Mouse (Mus musculus) kidney, postnatal 0 days (tissue): ENCODE data around the gene Nkx2-5. TPM values are rescaled to one million over a fixed set of nuclear protein-coding genes. Genes with fewer than 3 reads are reported as not detected.

ENCODE experiments used
- ATAC-seq: fragments of 200-750 bp; cut with Nextera tagmentation; replicated peaks from 2 replicates; pipeline ENCODE4 v1.8.0; 2017; ENCODE audit warnings: low read depth, moderate number of reproducible peaks, moderate TSS enrichment, moderate library complexity; ENCODE audit not compliant: low FRiP score
- DNase-seq: peaks from one replicate; pipeline ENCODE4 v3.0.0-alpha.2; 2016; ENCODE audit warnings: low spot score
- H3K27ac ChIP-seq: fragments of 300-500 bp; sonication (generic); 2 replicates; pipeline ENCODE4 v1.5.1; 2014; ENCODE audit warnings: mild to moderate bottlenecking
- H3K27me3 ChIP-seq: fragments of 300-500 bp; sonication (generic); 2 replicates; pipeline ENCODE4 v1.6.1; 2014; ENCODE audit warnings: low read length, mixed read lengths; ENCODE audit not compliant: insufficient read depth
- H3K36me3 ChIP-seq: fragments of 300-500 bp; sonication (generic); 2 replicates; pipeline ENCODE4 v1.6.1; 2014; ENCODE audit warnings: low read length, mixed read lengths; ENCODE audit not compliant: insufficient read depth
- H3K4me1 ChIP-seq: fragments of 300-500 bp; sonication (generic); replicated peaks from 2 replicates; pipeline ENCODE4 v1.6.1; 2014; ENCODE audit warnings: antibody characterized with exemption, low read length, mixed read lengths; ENCODE audit not compliant: insufficient read depth
- H3K4me2 ChIP-seq: fragments of 300-500 bp; sonication (generic); 2 replicates; pipeline ENCODE4 v1.6.1; 2014; ENCODE audit warnings: mild to moderate bottlenecking, low read length, moderate library complexity, mixed read lengths
- H3K4me3 ChIP-seq: fragments of 300-500 bp; sonication (generic); replicated peaks from 2 replicates; pipeline ENCODE4 v1.5.1; 2014; ENCODE audit warnings: low read depth, low read length
- H3K9ac ChIP-seq: fragments of 300-500 bp; sonication (generic); 2 replicates; pipeline ENCODE4 v1.6.1; 2014; ENCODE audit warnings: low read depth, low read length
- H3K9me3 ChIP-seq: fragments of 300-500 bp; sonication (generic); replicated peaks from 2 replicates; pipeline ENCODE4 v1.6.1; 2016; ENCODE audit warnings: low read length, inconsistent platforms, mixed read lengths
- CTCF ChIP-seq: IDR thresholded peaks from 2 replicates; pipeline ENCODE4 v1.5.1; 2016; ENCODE audit warnings: antibody characterized with exemption, low read depth, mild to moderate bottlenecking, moderate library complexity
- WGBS: fragments of 180-500 bp; shearing (Covaris S2); extraction: QIAGEN DNeasy Blood & Tissue Kit; methylation state at CpG from one replicate; pipeline ENCODE4 v1.1.7; 2014; 5-methylcytosine and 5-hydroxymethylcytosine counted together
- polyA plus RNA-seq: library from polyadenylated mRNA; unstranded; fragments of >200 nt; fragmentation: Nextera tagmentation; extraction: Ambion mirVana; gene quantifications from 2 replicates; pipeline ENCODE4 v1.2.1, GENCODE M21; 2015

Nkx2-5 gene
- polyA plus RNA-seq, 1 experiment from 2014 or later, result not detected

GRCm38 (mm10) chr17:26884995-26885926 is 40.5 kb upstream of the Nkx2-5 start:
- H3K36me3 ChIP-seq, result no peaks in the 10 kb centered on the region
- no peaks in the 10 kb centered on the region for H3K9me3 ChIP-seq
- ATAC-seq (peak; percentile 60), DNase-seq (peak; percentile 89)
- peak overlapping the region; percentile 36 for H3K9ac ChIP-seq
- H3K4me3 ChIP-seq, result peak overlapping the region; percentile 27
- H3K27ac ChIP-seq, result no peak overlapping the region
- no peaks in the 10 kb centered on the region for H3K27me3 ChIP-seq
- WGBS, result 21% methylated on average over 25 of the region's 25 CpGs
- TF ChIP-seq CTCF, result peak; percentile 57
- peak overlapping the region; percentile 66 for H3K4me2 ChIP-seq
- H3K4me1 ChIP-seq, result no peaks in the 10 kb centered on the region

DNA sequence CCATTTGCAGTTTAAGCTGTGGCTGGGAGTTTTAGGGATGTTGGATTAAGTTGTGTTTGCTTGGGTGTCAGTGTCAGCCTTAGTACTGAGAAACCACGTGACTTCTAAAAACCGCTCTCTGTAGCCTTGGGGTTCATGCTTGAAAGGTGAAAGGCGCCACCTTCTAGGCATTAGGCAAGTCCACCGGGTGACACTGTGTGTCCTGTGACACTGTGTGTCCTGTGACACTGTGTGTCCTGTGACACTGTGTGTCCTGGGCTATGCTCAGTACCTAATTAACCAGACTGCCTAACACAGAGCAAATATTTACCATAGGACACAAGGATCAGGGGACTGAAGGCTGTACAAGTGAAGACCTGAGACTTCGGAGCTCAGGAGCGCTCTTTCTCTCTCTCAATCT is 38.8 kb upstream of the Nkx2-5 start:
- WGBS, result 69% methylated on average over 6 of the region's 6 CpGs
- H3K9ac ChIP-seq, result no peak overlapping the region
- H3K4me1 ChIP-seq, result no peaks in the 10 kb centered on the region
- no peak overlapping the region for H3K4me3 ChIP-seq
- H3K27me3 ChIP-seq, result no peaks in the 10 kb centered on the region
- H3K4me2 ChIP-seq, result no peak overlapping the region
- DNase-seq (no peak), ATAC-seq (no peak)
- no peaks in the 10 kb centered on the region for H3K9me3 ChIP-seq
- no peak for TF ChIP-seq CTCF
- no peaks in the 10 kb centered on the region for H3K36me3 ChIP-seq
- H3K27ac ChIP-seq, result no peak overlapping the region

- DNase-seq, result no peak
- Histone ChIP-seq H3K4me2 (no peak overlapping the region), H3K4me1 (no peaks in the 10 kb centered on the region), H3K4me3 (no peak overlapping the region), H3K36me3 (no peaks in the 10 kb centered on the region), H3K27me3 (no peaks in the 10 kb centered on the region), H3K27ac (no peak overlapping the region), H3K9me3 (no peaks in the 10 kb centered on the region), H3K9ac (no peak overlapping the region)
- TF ChIP-seq CTCF, result no peak
- 76% methylated on average over 1 of the region's 1 CpGs for WGBS
- ATAC-seq, result no peak
Observed at GRCm38 (mm10) chr17:26882706-26883105, 37.9 kb upstream of the Nkx2-5 start.

DNA sequence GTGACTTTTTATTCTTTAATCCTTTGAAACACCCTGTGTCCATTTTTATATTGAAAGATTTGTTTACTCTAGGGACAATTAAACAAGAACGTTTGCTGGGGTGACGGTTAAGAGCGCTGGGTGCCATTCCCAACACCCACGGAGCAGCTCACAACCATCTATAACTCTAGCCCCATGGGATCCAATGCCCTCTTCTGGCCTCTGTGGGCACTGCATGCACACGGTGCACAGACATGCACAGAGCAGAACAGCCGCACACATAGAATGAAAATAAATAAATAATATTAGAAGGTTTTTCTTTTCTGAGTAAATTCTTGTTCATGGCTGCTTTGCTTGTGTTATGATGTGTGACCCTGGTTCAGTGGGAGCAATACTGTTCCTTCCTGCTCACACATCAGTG is 34.4 kb upstream of the Nkx2-5 start:
- WGBS, result 92% methylated on average over 6 of the region's 6 CpGs

GRCm38 (mm10) chr17:26877927-26878326 is 33.1 kb upstream of the Nkx2-5 start:
- no peaks in the 10 kb centered on the region for H3K9me3 ChIP-seq
- H3K4me2 ChIP-seq, result no peak overlapping the region
- 83% methylated on average over 7 of the region's 7 CpGs for WGBS
- H3K36me3 ChIP-seq, result no peaks in the 10 kb centered on the region
- DNase-seq (no peak), ATAC-seq (no peak)
- no peaks in the 10 kb centered on the region for H3K4me1 ChIP-seq
- H3K27me3 ChIP-seq, result no peaks in the 10 kb centered on the region
- TF ChIP-seq CTCF, result no peak
- no peak overlapping the region for H3K4me3 ChIP-seq
- no peak overlapping the region for H3K27ac ChIP-seq
- no peak overlapping the region for H3K9ac ChIP-seq

More for the DNA sequence above, 34.4 kb upstream of the Nkx2-5 start:
- no peak for DNase-seq
- Histone ChIP-seq H3K9ac (no peak overlapping the region), H3K4me1 (no peaks in the 10 kb centered on the region), H3K36me3 (no peaks in the 10 kb centered on the region), H3K27ac (no peak overlapping the region), H3K27me3 (no peaks in the 10 kb centered on the region), H3K9me3 (no peaks in the 10 kb centered on the region), H3K4me2 (no peak overlapping the region), H3K4me3 (no peak overlapping the region)
- TF ChIP-seq CTCF, result peak; percentile 26; the same call in 1 of the 2 replicates
- no peak for ATAC-seq

DNA sequence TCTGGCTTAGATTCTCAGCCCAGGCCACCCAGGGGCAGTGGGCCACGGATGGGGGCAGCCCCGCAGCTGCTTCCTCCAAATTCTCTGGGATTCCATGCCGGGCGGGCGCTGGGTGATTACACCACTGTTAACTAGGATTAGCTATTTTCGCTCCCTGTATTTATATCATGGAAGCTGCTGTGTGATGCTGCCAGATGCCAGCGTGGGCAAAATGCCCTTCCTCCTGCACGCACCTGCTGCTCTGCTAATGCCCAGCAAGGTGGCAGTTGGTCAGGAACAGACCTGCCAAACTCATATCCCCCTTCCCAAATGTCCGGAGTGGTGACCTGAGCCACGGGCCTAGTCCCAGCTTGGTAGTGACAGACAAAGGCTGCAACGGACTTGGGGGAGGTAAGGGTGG is 29.7 kb upstream of the Nkx2-5 start:
- Histone ChIP-seq H3K4me1 (no peaks in the 10 kb centered on the region), H3K4me2 (no peak overlapping the region), H3K9ac (no peak overlapping the region), H3K4me3 (no peak overlapping the region), H3K36me3 (no peaks in the 10 kb centered on the region), H3K9me3 (no peaks in the 10 kb centered on the region), H3K27me3 (no peaks in the 10 kb centered on the region), H3K27ac (no peak overlapping the region)
- ATAC-seq (no peak), DNase-seq (no peak)
- no peak for TF ChIP-seq CTCF
- 77% methylated on average over 11 of the region's 11 CpGs for WGBS
